Mouse (Mus musculus) mature B cell (primary cell): ENCODE results near the gene Mansc1.

Source experiments
- in situ Hi-C: fragments of 300-500 bp; cut with MboI; formaldehyde crosslinking; loops from 2 replicates; pipeline ENCODE4 v1.14.3; 2019

Mansc1 gene

DNA sequence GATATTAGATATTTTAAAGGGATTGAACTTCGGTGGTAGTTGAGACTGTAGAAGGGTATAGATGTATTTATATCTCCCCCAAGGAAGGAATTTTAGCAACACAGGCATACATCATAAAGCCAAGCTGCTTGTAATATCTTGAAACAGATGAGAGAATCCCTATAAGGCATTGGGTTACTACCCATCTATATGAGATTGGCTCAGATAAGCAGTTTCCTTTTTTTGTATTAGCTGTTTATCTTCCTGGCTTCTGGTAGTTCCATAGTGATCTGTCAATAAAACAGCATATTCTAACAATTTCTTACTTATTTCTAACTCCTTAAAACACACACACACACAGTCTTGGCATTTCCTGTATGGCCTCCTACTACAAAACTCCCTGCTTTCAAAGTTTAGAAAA is 7.6 kb upstream of the Mansc1 start:
- in situ Hi-C loops: no loop called here

DNA sequence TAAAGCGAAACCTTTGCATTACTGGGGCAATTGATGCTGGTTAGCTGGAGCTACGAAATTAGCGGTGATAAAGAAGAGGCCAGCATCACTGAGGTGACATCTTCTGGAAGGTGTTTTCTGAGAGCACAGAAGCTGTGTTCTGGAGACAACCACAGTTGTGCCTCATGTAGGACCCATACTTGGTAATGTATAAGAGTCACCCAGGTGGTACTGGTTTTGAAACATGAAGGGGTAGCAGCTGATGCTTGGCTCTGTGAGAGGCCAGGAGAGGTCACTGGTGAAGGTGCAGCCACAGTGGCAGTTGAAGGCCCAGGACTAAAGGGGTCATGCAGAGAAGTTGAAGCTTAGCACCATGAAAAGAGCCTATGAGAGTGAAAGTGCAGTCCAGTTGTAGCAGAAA is 6.9 kb upstream of the Mansc1 start, which contains the start of gene Borcs5:
Borcs5 (plus strand) TSS at position 301 of the 400 bp plus-strand sequence.
- in situ Hi-C loops: no loop called here

- in situ Hi-C loops: no loop called here
Measured at GRCm38 (mm10) chr6:134636476-134636875, 4.2 kb upstream of the Mansc1 start.

DNA sequence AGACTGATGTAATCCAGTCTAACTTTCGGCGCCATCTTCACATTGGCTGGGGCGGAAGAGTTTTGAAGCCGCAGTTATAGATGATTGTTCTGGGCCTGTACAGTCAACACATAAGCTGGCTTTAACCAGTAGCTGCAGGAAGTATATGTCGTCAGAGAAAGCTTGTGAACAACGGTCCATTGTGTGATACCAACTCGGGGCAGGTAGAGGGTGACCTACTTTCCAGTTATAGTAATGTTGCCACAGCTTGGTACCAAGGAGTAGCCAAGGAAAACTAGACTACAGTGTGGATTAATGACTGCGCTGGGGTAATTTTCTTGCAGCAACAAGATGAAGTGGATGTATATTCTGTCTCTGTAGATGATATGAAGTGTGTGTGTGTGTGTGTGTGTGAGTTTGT is 1.3 kb upstream of the Mansc1 start:
- in situ Hi-C loops: no loop called here

DNA sequence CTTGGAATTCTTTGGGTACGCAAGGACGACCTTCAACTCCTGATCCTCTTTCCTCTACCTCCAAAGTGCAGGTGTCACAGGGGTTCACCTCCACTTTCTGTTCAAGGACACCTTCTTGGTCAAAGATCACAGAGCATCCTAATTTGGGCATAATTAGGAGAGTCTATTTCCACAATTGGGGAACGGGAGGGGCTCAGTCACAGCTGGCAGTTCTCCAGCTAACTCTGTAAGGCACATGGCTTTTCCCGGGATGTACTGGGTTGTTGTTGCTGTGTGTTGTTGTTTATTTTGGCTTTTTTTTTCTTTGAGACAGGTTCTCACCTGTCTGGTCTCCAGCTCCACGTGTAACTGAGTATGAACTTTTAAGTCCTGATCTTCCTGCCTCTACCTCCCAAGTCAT is 468 bp upstream of the Mansc1 start:
- in situ Hi-C loops: no loop called here

- in situ Hi-C loops: no loop called here
Measured at GRCm38 (mm10) chr6:134630447-134630846, 1.8 kb downstream of the Mansc1 start.

DNA sequence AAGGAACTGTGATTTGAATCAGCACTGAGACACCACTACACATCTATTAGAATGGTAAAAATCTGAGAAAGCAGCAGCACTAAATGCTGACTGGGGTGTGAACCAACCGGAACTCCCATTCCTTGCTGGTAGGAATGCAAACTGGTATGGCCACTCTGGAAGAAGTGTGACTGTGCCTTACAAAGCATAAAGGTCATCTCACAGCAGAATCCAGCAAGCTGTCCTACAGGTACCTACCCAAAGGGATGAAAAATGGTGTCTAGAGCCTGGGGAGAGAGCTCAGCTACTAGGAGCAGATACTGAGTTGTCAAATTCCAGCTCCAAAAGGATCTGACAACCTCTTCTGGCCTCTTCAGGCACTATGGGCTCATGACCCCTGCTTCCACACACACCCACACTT is 5.7 kb downstream of the Mansc1 start:
- in situ Hi-C loops: no loop called here

- in situ Hi-C loops: no loop called here
Measured at GRCm38 (mm10) chr6:134625431-134625830, 6.9 kb downstream of the Mansc1 start.

GRCm38 (mm10) chr6:134621552-134621949 is 10.7 kb downstream of the Mansc1 start:
- in situ Hi-C loops: no loop called here

- in situ Hi-C loops: no loop called here
Measured at GRCm38 (mm10) chr6:134620846-134621551, 11.3 kb downstream of the Mansc1 start.

DNA sequence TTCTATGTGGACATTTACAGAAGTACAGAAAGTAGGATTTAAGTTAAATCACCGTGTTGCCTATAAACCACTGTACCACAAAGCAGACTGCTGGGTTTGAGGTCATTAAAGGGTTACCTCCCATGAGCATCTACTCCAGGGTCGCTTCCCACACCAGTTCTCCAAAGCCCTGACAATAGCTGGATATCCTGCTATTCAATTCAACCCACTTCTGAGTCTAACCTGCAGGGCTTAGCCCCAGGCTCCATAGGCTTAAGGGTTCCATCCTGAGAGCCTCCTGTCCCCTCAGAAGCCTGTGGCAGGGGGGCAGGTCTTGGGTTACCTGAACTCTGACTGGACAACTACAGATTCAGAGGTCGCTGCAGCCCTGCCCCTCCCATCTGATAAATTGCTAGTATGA is 12.2 kb downstream of the Mansc1 start:
- in situ Hi-C loops: no loop called here

GRCm38 (mm10) chr6:134617589-134617988 is 14.7 kb downstream of the Mansc1 start:
- in situ Hi-C loops: no loop called here

GRCm38 (mm10) chr6:134614723-134615648 is 17.3 kb downstream of the Mansc1 start:
- in situ Hi-C loops: no loop called here

- in situ Hi-C loops: no loop called here
Measured at GRCm38 (mm10) chr6:134614322-134614721, 18.0 kb downstream of the Mansc1 start.

GRCm38 (mm10) chr6:134611896-134612295 is 20.4 kb downstream of the Mansc1 start:
- in situ Hi-C loops: no loop called here

DNA sequence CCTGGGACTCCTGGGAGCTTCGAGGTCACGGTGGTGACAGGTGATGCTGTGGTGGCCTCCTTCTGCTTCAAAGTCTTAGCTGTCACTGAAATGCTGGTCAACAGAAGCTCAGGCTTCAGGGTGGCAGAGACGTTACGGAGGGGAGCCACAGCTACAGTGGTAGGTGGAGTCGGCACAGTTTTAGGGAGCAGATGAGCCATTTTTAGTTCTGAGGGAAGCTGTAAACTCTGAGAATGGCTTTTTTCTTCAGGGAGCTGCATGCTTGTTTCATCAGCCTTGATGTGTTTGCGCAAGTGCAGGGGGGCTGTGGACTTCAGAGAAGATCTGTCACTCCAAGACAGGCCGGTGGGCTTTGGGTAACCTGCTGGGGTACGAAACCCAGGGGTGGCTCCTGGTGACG is 21.9 kb downstream of the Mansc1 start:
- in situ Hi-C loops: no loop called here

GRCm38 (mm10) chr6:134606949-134607746 is 25.1 kb downstream of the Mansc1 start:
- in situ Hi-C loops: no loop called here

DNA sequence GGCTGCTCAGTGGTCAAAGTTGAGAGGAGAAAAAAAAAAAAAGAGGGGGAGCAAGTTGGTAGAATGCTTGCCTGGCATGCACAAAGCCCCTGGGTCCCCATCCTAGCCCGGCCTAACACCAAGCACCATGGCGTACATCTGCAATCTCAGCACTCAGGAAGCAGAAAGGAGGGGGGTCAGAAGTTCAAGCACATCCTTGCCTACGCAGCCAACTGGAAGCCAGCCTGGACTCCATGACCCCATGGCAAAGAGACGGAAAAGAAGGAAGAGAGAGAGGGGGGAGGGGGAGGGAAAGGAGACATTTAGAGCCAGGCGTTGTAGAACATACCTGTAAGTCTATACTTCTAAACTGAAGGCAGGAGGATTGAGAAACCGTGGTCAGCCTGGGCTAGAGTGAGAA is 25.7 kb downstream of the Mansc1 start:
- in situ Hi-C loops: no loop called here

- in situ Hi-C loops: no loop called here
Measured at GRCm38 (mm10) chr6:134605196-134605595, 27.1 kb downstream of the Mansc1 start.

- in situ Hi-C loops: no loop called here
Measured at GRCm38 (mm10) chr6:134602371-134603003, 29.8 kb downstream of the Mansc1 start.

DNA sequence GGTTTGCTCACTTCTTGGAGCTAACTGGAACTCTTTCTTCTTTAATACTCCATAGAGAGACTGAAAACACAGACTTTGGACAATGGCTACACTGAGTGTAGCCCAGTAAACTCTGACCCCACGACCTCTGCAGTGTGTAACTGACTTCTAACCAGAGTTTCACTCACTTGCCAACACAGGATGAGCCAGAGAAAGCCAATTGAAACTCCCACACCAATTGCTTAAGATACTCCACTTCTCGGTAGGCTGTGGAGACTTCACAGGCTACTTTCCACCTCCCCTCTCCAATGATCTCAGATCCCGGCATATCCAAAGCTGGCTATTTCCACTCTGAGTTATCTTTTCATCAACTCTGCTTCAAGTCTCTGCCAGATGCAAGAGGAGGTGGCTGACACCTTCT is 30.5 kb downstream of the Mansc1 start:
- in situ Hi-C loops: no loop called here

- in situ Hi-C loops: no loop called here
Measured at GRCm38 (mm10) chr6:134601130-134601529, 31.2 kb downstream of the Mansc1 start.
